Mouse (Mus musculus): ENCODE results near the gene Cyp2s1.

Cyp2s1 gene

DNA sequence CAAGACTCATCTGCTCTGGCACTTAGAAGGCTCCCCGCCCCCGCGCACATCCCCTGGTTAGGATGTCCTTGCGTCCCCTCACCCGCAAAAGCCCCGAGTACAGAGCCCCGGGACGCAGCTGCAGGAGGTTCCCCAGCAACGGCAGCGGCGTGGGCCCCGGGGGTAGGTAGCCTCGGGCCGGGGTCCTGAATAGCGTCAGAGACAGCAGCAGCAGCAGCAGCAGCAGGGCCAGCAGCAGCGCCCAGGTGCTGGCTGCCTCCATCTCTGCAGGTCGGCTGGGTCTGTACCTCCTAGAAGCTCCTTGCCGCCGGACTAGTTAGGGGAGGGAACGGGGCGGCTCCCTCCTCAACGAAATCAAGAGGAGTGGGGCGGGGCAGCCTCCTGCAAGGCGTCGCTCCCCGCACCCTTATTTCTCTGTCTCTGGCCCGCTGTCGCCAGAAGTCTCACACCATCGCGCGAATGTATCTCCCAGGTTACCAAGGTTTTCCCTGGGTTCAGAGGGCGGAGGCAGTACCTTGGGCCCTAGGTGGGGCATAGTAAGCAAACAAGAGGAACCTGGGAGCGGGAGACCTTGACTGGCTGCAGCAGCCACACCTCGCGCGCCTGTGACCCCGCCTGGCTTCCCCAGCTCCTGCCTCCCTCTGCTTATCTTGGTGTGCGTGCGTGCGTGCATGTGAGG, at the start of gene Cyp2s1:
TSS of gene Cyp2s1 (minus strand) at position 673 of the 679 bp plus-strand sequence.
- CTCF ChIA-PET, result no interaction called here

DNA sequence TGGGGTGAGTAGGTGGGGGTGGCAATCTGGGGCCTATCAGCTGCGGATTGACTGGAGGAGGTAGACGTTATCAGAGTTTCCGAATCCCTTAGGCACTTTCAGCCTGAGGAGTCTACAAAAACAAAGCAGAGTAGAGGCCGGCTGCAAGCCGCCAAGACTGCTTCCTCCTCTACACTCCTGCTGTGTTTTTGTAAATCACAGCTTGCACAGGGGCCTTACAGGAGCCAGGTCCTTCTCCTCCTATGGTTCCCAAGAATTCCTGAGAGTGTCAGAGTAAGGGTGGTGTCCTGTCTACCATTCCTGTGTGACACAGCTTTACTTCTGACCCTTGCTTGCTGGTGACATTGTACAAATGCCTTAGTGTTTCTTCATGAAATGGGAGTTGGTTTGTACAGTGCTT, 48.1 kb upstream of the Cyp2s1 start:
- CTCF ChIA-PET, result no interaction called here

DNA sequence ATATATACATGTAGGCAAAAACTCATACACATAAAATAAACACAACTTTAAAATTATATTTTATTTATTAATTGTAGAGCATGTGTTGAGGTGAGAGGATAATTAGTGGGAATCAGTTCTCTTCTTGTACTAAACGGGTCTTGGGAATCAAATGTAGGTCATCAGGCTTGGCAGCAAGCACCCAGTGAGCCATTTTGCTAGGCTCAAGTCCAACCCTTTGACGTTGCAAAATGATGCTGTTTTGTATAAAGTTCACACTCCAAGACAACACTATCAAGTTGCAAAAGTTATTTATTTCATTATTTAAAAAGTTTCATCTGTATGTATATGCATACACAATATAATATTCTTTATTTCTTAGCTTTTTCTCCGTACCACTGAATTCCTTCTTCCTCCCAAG, 47.0 kb upstream of the Cyp2s1 start:
- CTCF ChIA-PET, result no interaction called here

DNA sequence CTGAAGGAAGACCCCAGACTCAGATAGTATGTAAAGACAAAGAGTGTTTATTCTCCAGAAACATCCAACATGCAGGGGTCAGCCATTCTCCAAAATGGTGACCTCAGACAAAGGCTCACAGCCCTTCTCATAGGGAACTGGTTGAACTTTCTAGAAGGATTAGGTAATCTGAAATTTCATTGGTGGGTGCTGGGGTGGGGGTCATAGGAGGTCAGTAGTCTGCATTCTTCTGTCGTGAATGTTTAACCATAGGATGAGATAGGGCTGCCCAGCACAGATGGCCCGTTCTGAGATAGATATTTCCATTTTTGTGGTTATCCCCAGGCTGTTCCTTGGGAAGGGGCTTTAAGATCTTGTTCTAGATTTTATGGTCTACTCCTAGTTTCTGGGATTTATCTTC, 45.7 kb upstream of the Cyp2s1 start:
- CTCF ChIA-PET, result no interaction called here

GRCm38 (mm10) chr7:25859962-25860870, 43.5 kb upstream of the Cyp2s1 start:
- CTCF ChIA-PET, result no interaction called here

GRCm38 (mm10) chr7:25855082-25855481, 38.4 kb upstream of the Cyp2s1 start:
- CTCF ChIA-PET, result no interaction called here

- CTCF ChIA-PET, result no interaction called here
Measured at GRCm38 (mm10) chr7:25848444-25848812, 31.7 kb upstream of the Cyp2s1 start.

GRCm38 (mm10) chr7:25847722-25848443, 31.2 kb upstream of the Cyp2s1 start:
- CTCF ChIA-PET, result no interaction called here

- CTCF ChIA-PET, result no interaction called here
Measured at GRCm38 (mm10) chr7:25844885-25845284, 28.2 kb upstream of the Cyp2s1 start.

DNA sequence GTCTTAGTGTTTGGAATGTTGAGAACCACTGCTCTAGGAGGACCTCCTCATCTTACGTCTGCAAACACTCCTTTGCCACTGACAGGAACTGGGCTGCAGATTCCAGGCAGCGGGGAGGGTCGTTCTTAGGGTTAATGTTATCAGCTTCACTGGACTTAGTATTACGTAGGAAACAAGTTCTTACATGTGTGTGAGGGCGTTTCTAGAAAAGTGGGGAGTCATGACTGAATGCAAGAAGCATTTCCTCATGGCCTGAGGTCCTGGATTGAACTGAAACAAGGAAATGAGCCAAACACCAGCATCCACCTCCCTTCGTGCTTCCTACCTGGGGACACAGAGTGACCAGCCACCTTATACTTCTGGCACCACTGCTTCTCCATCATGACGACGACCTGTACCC, 27.7 kb upstream of the Cyp2s1 start:
- CTCF ChIA-PET, result no interaction called here

GRCm38 (mm10) chr7:25843492-25843891, 26.8 kb upstream of the Cyp2s1 start:
- CTCF ChIA-PET, result no interaction called here

DNA sequence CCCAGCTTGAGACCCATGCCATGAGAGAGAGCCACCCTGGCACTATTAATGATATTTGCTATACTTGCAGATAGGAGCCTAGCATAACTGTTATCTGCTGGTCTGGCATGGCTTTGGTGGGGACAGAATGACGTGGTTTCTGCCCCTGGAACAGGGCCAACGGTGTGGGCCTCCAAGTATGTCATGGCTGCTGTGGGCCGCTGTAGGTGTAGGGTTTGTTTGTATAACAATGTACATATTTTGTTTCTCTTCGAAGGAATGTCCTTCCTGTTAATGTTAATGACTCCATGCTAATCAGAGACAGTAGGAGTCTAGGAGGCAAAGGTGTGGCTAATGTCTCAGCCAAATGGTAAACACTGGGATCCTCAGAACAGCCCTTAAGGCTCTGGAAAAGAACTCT, 24.2 kb upstream of the Cyp2s1 start:
- CTCF ChIA-PET, result no interaction called here

DNA sequence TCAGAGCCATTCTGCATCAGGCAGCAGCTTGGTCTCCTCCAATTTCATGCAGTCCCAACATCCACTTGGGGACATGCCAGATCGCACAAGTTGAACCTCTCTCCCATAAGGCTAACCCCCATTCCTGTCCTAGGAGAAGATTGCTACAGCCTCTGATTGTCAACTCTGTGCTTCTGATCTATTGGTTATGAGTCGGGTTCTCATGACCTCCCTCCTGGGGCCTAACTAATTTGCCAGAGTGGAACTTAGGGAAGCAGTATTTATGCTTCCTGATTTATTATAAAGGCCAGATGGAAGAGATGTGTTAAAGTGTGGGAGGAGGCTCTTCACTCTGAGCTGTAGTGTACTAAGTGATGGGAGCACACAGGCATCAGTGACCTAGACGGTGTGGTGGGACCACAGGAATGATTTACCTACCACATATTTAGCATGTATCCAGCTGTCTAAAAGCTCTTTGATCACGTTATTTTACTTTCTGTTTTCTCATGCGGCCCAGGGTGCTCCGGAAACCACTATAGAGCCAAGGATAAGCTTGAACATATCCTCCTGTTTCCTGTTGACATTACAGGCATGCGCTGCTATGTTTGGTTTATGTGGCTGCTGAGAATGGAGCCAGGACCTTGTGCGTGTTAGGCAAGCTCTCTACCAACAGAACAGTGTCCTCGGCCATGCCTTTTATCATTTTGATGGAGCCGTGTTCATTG, 18.6 kb upstream of the Cyp2s1 start:
- CTCF ChIA-PET, result no interaction called here

DNA sequence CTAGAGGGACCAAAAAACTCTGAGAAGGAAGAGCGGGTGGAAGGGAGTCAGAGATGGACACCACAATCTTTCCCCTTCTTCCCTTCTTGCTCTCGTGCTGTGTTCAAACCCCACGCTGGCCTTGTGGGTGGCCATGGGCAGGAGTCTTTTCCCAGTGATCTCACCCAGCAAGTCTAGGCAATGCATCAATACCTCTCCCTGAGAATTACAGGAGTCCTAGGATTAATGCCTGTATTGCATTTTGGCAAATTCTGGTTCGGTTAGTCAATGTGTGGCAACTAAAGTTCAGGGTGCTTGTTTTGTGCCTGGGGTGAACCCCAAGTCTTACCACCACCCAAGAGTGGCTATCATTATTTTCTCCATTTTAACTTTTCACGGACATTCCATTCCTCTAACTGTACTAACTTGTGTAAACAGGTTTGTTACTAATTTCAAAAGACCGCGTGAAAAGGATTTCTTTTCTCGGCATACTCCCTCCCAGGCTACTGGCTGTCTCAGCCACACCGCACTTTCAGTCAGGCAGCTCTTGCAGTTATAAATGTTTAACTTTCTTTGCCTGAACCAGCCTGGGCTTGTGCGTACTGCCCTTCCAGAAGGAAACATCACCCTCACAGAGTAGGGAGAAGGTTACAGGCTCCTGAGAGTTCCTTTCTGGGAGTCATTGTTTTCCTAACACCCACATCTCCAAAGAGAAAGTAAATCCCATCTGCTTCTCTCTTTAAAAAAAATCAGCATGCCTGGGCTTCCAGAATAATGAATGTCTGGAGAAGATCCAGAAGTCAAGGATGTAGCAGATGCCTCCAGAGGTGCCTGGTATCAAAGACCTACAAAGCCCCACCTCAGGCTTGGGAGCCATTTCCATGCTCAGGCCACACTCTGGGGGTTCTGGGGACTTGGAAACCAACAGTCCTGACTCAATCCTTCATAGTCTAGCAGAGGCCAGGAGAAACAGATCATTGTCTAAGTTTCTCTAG, 15.1 kb upstream of the Cyp2s1 start:
- CTCF ChIA-PET, result no interaction called here

- CTCF ChIA-PET, result interaction anchor here (0.6 kb wide), 1 partner anchor 40 kb away, joined by 4 read pairs; no protein-coding TSS in a partner anchor
Measured at GRCm38 (mm10) chr7:25830251-25830650, 13.5 kb upstream of the Cyp2s1 start.

DNA sequence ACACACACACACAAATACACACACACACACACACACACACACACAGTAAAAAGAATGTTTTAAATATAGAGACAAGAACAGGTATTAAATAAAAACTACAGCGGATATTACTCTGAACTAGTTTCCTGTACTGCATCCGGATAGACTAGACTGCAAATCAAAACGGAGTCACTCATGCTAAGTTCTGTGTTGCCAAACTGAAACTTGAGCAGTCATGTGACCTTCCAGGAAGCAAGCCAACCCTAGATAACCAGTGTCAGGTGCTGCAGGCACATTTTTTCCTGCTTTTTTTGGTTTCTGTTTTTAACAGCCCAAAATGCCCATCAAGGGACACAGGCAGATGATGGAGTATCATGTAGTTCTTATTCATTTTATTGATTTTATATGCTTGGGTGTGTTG, 10.5 kb upstream of the Cyp2s1 start:
- CTCF ChIA-PET, result interaction anchor here (0.6 kb wide), 1 partner anchor 101 kb away, joined by 3 read pairs; no protein-coding TSS in a partner anchor

DNA sequence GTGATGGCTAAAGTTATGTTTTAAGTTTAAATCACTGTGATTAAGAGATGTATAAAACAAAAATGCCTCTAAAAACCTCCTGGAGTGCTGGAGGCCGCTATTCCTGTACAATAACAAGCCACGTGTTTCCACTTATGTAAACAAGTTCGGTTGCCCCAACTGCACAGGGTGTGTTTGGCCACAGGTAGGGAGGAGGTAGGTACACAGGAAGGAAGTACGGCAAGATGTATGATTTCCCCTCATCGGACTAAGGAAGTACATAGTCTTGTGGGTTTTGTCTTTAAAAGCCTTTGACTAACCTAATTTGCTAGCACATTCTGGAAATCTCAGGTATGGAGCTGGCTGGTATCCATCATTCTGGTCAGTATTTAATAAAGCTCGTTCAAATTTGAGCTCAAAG, 9.3 kb upstream of the Cyp2s1 start:
- CTCF ChIA-PET, result no interaction called here

DNA sequence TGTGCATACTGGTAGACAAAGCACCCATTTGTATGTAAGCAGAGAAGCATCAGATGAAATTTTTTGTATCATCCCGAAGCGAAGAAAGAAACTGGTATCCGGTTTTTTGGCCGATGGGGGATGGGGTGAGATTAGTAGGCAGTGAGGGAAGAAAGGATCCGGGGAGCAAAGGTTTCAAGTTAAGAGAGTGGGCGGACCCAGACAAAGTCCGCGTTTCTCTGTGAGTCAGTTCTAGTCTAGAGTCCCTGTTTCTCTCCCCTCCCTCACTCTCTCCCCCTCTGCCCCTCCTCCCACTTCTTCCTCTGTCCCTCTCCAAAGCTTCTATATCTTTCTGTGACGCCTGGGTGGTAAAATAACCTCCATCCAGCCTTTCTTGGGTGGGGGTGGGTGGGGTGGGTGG, 8.3 kb upstream of the Cyp2s1 start:
- CTCF ChIA-PET, result no interaction called here

- CTCF ChIA-PET, result interaction anchor here (0.6 kb wide), 1 partner anchor 837 kb away, joined by 3 read pairs; no protein-coding TSS in a partner anchor
Measured at GRCm38 (mm10) chr7:25815571-25815970, 1.1 kb downstream of the Cyp2s1 start.

GRCm38 (mm10) chr7:25814711-25815110, 2.0 kb downstream of the Cyp2s1 start:
- CTCF ChIA-PET, result no interaction called here

- CTCF ChIA-PET, result no interaction called here
Measured at GRCm38 (mm10) chr7:25812195-25812594, 4.5 kb downstream of the Cyp2s1 start.

Measured in spleen, embryonic (tissue).